Mouse (Mus musculus) ES-E14 (cell line): Measurements from ENCODE around the gene Ccdc40.

ENCODE experiments used
- CHD2 ChIP-seq: IDR thresholded peaks from 2 replicates; pipeline ENCODE4 v1.6.1; 2014; ENCODE audit warnings: mild to moderate bottlenecking, low read depth, low read length, inconsistent platforms
- HCFC1 ChIP-seq: IDR thresholded peaks from 2 replicates; pipeline ENCODE4 v1.6.1; 2012; ENCODE audit warnings: low read length, inconsistent platforms, borderline replicate concordance; ENCODE audit not compliant: insufficient read depth
- MAFK ChIP-seq: IDR thresholded peaks from 2 replicates; pipeline ENCODE4 v1.6.1; 2014; ENCODE audit warnings: mild to moderate bottlenecking, low read depth, low read length, inconsistent platforms; ENCODE audit not compliant: insufficient read depth
- ZC3H11A ChIP-seq: IDR thresholded peaks from 2 replicates; pipeline ENCODE4 v1.6.1; 2012; ENCODE audit warnings: low read depth, mild to moderate bottlenecking, inconsistent platforms, low read length, borderline replicate concordance
- ZNF384 ChIP-seq: IDR thresholded peaks from 2 replicates; pipeline ENCODE4 v1.6.1; 2012; ENCODE audit warnings: low read depth, low read length, inconsistent platforms

GRCm38 (mm10) chr11:119203423-119203822, 24.9 kb upstream of the Ccdc40 start:
- TF ChIP-seq CHD2, result no peak
- TF ChIP-seq MAFK, result no peak
- TF ChIP-seq ZNF384, result no peak
- TF ChIP-seq HCFC1, result no peak
- TF ChIP-seq ZC3H11A, result no peak
